Mouse (Mus musculus): ENCODE results near the gene Rnf126. TPM values are rescaled to one million over a fixed set of nuclear protein-coding genes. Genes with fewer than 3 reads are reported as not detected.

Rnf126 gene
- total RNA-seq, 1 experiment = 66.7 TPM

DNA sequence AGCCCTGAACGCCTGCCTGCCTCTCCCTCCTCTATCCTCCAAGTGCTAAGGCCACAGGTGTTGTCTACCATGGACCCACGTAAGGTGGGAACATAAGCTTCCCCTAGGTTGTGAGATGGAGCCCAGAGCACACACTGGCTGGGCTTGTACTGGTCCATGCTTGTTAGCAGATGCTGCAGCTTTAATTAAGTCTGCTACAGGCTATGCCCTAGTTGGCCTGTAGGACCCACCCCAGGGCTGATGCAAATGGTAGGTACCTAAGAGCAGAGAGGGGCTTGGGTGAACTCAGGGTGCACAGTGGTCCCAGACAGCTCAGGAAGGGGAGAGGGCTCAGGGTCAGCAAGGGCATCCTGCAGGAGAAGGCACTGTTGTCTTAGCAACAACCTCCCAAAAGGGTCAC lies 22.8 kb upstream of the Rnf126 start:
- in situ Hi-C loops (cut with MboI; ENCODE audit: low sequenced_read_pairs in 2 of 2, unreplicated experiment in 2 of 2) = no loop called here

DNA sequence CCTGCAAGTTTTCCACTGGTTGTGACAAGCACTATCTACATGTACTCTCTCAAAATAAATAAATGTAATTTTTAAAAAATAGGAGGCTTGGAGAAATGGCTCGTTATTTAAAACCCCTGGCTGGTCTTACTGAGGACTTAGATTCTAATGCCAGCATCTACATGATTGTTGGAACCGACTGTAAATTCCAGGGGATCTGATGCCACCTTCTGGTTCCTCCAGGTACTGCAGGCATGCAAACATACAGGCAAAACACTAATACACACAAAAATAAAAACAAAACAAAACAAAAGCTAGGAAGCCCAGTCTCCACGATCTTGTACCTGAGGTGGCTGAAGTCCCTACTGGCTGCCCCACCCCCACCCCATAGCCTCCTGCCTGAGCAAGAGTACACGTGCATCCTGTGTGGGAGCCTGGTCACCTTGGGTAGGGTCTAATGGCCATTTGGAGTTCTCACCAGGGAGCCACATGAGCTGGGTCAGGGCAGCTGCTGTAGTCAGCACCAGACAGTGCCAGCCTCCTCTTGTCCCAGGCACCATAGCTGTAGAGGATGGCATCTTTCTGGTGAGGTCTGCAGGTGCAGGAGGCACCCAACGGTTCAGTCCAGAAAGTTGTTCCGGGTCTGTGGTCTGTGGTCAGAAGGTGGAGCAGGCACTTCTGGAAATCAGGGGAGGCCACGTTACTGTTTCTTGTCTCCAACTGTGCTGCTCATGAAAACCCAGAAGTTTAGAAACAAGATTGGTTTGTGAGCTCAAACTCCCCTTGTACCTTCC lies 21.8 kb upstream of the Rnf126 start:
- TF ChIP-seq ZC3H11A (IDR thresholded peaks at IDR 0.05; ENCODE audit: borderline replicate concordance, low read depth, low read length) = 0 out of 2 replicates have a peak, but pooled peaks have one; percentile 18
- TF ChIP-seq HCFC1 (IDR thresholded peaks at IDR 0.05; ENCODE audit: borderline replicate concordance, insufficient read depth, low read length) = no peak
- no peaks in the 10 kb centered on the region for H3K36me3 ChIP-seq (ENCODE audit: control insufficient read depth, insufficient read depth, low read length, poor library complexity, severe bottlenecking)
- H3K9me3 ChIP-seq (ENCODE audit: control insufficient read depth, insufficient read depth, low read depth, low read length) = no peaks in the 10 kb centered on the region
- no peak overlapping the region for H3K9ac ChIP-seq (ENCODE audit: insufficient read depth, low read depth, low read length, poor library complexity, severe bottlenecking)
- H3K4me3 ChIP-seq (ENCODE audit: insufficient read depth in 1 of 2, low read depth in 1 of 2, low read length in 2 of 2, poor library complexity in 1 of 2, severe bottlenecking in 1 of 2) = no peak overlapping the region
- H3K4me1 ChIP-seq (ENCODE audit: control insufficient read depth in 2 of 2, insufficient read depth in 2 of 2, low read length in 2 of 2, poor library complexity in 1 of 2) = peaks cover 0 to 7% of the 10 kb centered on the region in 2 experiments; a peak in 2 of 4 replicates
- H3K27ac ChIP-seq (ENCODE audit: insufficient read depth, low read depth, low read length, poor library complexity, severe bottlenecking) = 0 out of 2 replicates have a peak overlapping the region, but pooled peaks have one; percentile 2
- in situ Hi-C loops (cut with MboI; ENCODE audit: low sequenced_read_pairs in 2 of 2, unreplicated experiment in 2 of 2) = no loop called here
- DNase-seq (ENCODE audit: low read depth, low spot score) = no peak

More for the DNA sequence above, 22.8 kb upstream of the Rnf126 start:
- H3K4me1 ChIP-seq (ENCODE audit: control insufficient read depth in 2 of 2, insufficient read depth in 2 of 2, low read length in 2 of 2, poor library complexity in 1 of 2) = peaks cover 2 to 5% of the 10 kb centered on the region in 2 experiments; a peak in 3 of 4 replicates
- H3K27ac ChIP-seq (ENCODE audit: insufficient read depth, low read depth, low read length, poor library complexity, severe bottlenecking) = no peak overlapping the region
- no peak overlapping the region for H3K4me3 ChIP-seq (ENCODE audit: insufficient read depth in 1 of 2, low read depth in 1 of 2, low read length in 2 of 2, poor library complexity in 1 of 2, severe bottlenecking in 1 of 2)
- H3K9me3 ChIP-seq (ENCODE audit: control insufficient read depth, insufficient read depth, low read depth, low read length) = no peaks in the 10 kb centered on the region
- H3K36me3 ChIP-seq (ENCODE audit: control insufficient read depth, insufficient read depth, low read length, poor library complexity, severe bottlenecking) = no peaks in the 10 kb centered on the region
- no peak overlapping the region for H3K9ac ChIP-seq (ENCODE audit: insufficient read depth, low read depth, low read length, poor library complexity, severe bottlenecking)
- DNase-seq (ENCODE audit: low read depth, low spot score) = no peak
- TF ChIP-seq HCFC1 (IDR thresholded peaks at IDR 0.05; ENCODE audit: borderline replicate concordance, insufficient read depth, low read length) (no peak), CHD2 (IDR thresholded peaks at IDR 0.05; ENCODE audit: low read depth, low read length) (no peak), MAFK (IDR thresholded peaks at IDR 0.05; ENCODE audit: insufficient read depth, low read depth, low read length) (no peak), ZC3H11A (IDR thresholded peaks at IDR 0.05; ENCODE audit: borderline replicate concordance, low read depth, low read length) (no peak), ZNF384 (IDR thresholded peaks at IDR 0.05; ENCODE audit: low read depth, low read length) (no peak)

DNA sequence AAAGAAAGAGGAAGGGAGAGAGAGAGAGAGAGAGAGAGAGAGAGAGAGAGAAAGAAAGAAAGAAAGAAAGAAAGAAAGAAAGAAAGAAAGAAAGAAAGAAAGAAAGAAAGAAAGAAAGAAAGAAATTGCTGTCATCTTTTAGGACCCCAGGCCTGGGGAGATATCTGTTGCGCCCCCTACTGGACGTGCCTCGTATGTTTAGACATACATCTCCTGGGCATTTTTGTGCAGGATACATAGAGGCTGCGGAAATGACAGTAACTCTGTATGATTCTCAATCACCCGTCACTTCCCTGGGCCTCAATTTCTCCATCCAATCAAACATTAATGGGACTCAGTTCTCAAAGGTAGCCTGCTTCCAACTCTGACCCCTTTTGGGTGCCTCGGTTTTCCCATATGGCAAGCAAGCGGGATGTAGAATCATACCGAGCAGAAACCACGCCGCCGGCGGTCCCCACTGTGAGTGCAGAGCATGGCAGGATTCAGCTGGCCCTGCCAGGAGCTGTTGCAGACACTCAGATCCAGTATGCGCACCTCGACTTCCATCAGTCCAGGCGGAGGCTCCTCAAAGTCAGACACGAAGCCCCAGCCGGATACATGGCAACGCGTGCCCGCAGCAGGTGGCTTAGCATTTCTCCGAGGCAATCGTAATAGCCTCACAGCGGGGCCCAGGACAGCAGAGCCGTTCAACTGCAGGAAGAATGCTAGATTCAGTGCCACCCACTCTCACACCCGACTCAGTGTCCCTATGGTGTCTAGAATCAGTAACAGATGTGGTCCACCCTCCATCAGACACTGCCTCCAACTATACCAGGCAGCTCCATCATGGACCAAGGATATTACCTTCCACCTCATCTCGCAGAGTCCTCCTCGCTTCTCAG lies 17.4 kb upstream of the Rnf126 start:
- peak overlapping the region in 1 of 2 experiments; percentile 48; a peak in 2 of 4 replicates for H3K4me3 ChIP-seq (ENCODE audit: insufficient read depth in 1 of 2, low read depth in 1 of 2, low read length in 2 of 2, poor library complexity in 1 of 2, severe bottlenecking in 1 of 2)
- no peaks in the 10 kb centered on the region for H3K9me3 ChIP-seq (ENCODE audit: control insufficient read depth, insufficient read depth, low read depth, low read length)
- H3K9ac ChIP-seq (ENCODE audit: insufficient read depth, low read depth, low read length, poor library complexity, severe bottlenecking) = peak overlapping the region; percentile 56
- peak; percentile 81 for DNase-seq (ENCODE audit: low read depth, low spot score)
- TF ChIP-seq CHD2 (IDR thresholded peaks at IDR 0.05; ENCODE audit: low read depth, low read length) = no peak
- no peak for TF ChIP-seq ZNF384 (IDR thresholded peaks at IDR 0.05; ENCODE audit: low read depth, low read length)
- TF ChIP-seq MAFK (IDR thresholded peaks at IDR 0.05; ENCODE audit: insufficient read depth, low read depth, low read length) = no peak
- TF ChIP-seq HCFC1 (IDR thresholded peaks at IDR 0.05; ENCODE audit: borderline replicate concordance, insufficient read depth, low read length) = no peak
- no peak for TF ChIP-seq ZC3H11A (IDR thresholded peaks at IDR 0.05; ENCODE audit: borderline replicate concordance, low read depth, low read length)
- no peak overlapping the region for H3K27ac ChIP-seq (ENCODE audit: insufficient read depth, low read depth, low read length, poor library complexity, severe bottlenecking)
- peaks cover 0 to 16% of the 10 kb centered on the region in 2 experiments; a peak in 2 of 4 replicates for H3K4me1 ChIP-seq (ENCODE audit: control insufficient read depth in 2 of 2, insufficient read depth in 2 of 2, low read length in 2 of 2, poor library complexity in 1 of 2)
- H3K36me3 ChIP-seq (ENCODE audit: control insufficient read depth, insufficient read depth, low read length, poor library complexity, severe bottlenecking) = no peaks in the 10 kb centered on the region
- in situ Hi-C loops (cut with MboI; ENCODE audit: low sequenced_read_pairs in 2 of 2, unreplicated experiment in 2 of 2) = no loop called here

DNA sequence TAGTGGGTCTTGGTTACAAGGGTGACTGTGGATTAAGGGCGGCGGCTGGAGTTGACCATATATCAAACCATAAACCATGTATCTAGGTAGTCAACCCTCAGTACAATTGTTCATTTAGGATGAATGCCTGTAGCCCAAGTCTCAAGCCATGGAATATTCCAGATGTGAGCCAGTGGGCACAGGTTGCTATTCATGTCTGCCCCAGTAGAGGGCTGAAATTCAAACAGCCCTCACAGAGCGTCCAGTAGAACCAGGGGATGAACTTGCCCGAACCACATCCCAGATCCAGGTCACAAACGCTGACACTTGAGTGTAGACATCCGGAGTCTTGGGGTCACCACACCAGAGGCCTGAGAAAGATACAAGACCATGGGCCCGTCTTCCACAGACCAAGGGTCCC lies 16.3 kb upstream of the Rnf126 start:
- Histone ChIP-seq H3K36me3 (ENCODE audit: control insufficient read depth, insufficient read depth, low read length, poor library complexity, severe bottlenecking) (no peaks in the 10 kb centered on the region), H3K4me1 (ENCODE audit: control insufficient read depth in 2 of 2, insufficient read depth in 2 of 2, low read length in 2 of 2, poor library complexity in 1 of 2) (peaks cover 0 to 18% of the 10 kb centered on the region in 2 experiments; a peak in 2 of 4 replicates), H3K9me3 (ENCODE audit: control insufficient read depth, insufficient read depth, low read depth, low read length) (no peaks in the 10 kb centered on the region), H3K9ac (ENCODE audit: insufficient read depth, low read depth, low read length, poor library complexity, severe bottlenecking) (no peak overlapping the region), H3K4me3 (ENCODE audit: insufficient read depth in 1 of 2, low read depth in 1 of 2, low read length in 2 of 2, poor library complexity in 1 of 2, severe bottlenecking in 1 of 2) (no peak overlapping the region), H3K27ac (ENCODE audit: insufficient read depth, low read depth, low read length, poor library complexity, severe bottlenecking) (no peak overlapping the region)
- in situ Hi-C loops (cut with MboI; ENCODE audit: low sequenced_read_pairs in 2 of 2, unreplicated experiment in 2 of 2) = no loop called here
- DNase-seq (ENCODE audit: low read depth, low spot score) = no peak
- TF ChIP-seq ZC3H11A (IDR thresholded peaks at IDR 0.05; ENCODE audit: borderline replicate concordance, low read depth, low read length) (no peak), ZNF384 (IDR thresholded peaks at IDR 0.05; ENCODE audit: low read depth, low read length) (no peak), MAFK (IDR thresholded peaks at IDR 0.05; ENCODE audit: insufficient read depth, low read depth, low read length) (no peak), HCFC1 (IDR thresholded peaks at IDR 0.05; ENCODE audit: borderline replicate concordance, insufficient read depth, low read length) (no peak), CHD2 (IDR thresholded peaks at IDR 0.05; ENCODE audit: low read depth, low read length) (no peak)

Data from ES-E14 (cell line).